Mouse (Mus musculus): ENCODE data around the gene Eva1b. TPM values are rescaled to one million over a fixed set of nuclear protein-coding genes. Genes with fewer than 3 reads are reported as not detected.

The Eva1b gene
- polyA plus RNA-seq, 1 experiment = 68.0 TPM

Other genes starting within 250 kb of the Eva1b start
- gene Csf3r, start 123.2 kb upstream of the Eva1b start, polyA plus RNA-seq (2012; rRNA removed) = 1.6 and 1.7 TPM in 2 replicates
- 44.0 and 51.4 TPM in 2 replicates for gene Mrps15, start 100.8 kb upstream of the Eva1b start, polyA plus RNA-seq (2012; rRNA removed)
- 1.2 and 3.3 TPM in 2 replicates for gene Oscp1, start 89.2 kb upstream of the Eva1b start, polyA plus RNA-seq (2012; rRNA removed)
- 48.2 and 49.5 TPM in 2 replicates for gene Lsm10, start 51.1 kb upstream of the Eva1b start, polyA plus RNA-seq (2012; rRNA removed)
- 26.3 and 40.8 TPM in 2 replicates for gene Stk40, start 43.8 kb upstream of the Eva1b start, polyA plus RNA-seq (2012; rRNA removed)
- 10.1 and 11.8 TPM in 2 replicates for gene Sh3d21, start 15.7 kb downstream of the Eva1b start, polyA plus RNA-seq (2012; rRNA removed)
- 111 and 130 TPM in 2 replicates for gene Thrap3, start 55.0 kb downstream of the Eva1b start, polyA plus RNA-seq (2012; rRNA removed)
- gene Map7d1, start 108.6 kb downstream of the Eva1b start, polyA plus RNA-seq (2012; rRNA removed) = 103 and 127 TPM in 2 replicates
- 85.7 and 101 TPM in 2 replicates for gene Trappc3, start 114.6 kb downstream of the Eva1b start, polyA plus RNA-seq (2012; rRNA removed)
- gene Col8a2, start 139.0 kb downstream of the Eva1b start, polyA plus RNA-seq (2012; rRNA removed) = 17.6 and 22.6 TPM in 2 replicates
- gene Adprhl2, start 174.0 kb downstream of the Eva1b start, polyA plus RNA-seq (2012; rRNA removed) = 42.3 and 48.2 TPM in 2 replicates
- gene Tekt2, start 177.9 kb downstream of the Eva1b start, polyA plus RNA-seq (2012; rRNA removed) = 25.8 and 40.1 TPM in 2 replicates